Mouse (Mus musculus): Measurements from ENCODE around the gene Fmo3. TPM values are rescaled to one million over a fixed set of nuclear protein-coding genes. Genes with fewer than 3 reads are reported as not detected.

The Fmo3 gene
- total RNA-seq, 4 experiments from 2014 or later: not detected

GRCm38 (mm10) chr1:162931310-162931875 lies 52.9 kb downstream of the Fmo3 start:
- DNase-seq (ENCODE audit: low spot score in 2 of 2): no peak

DNA sequence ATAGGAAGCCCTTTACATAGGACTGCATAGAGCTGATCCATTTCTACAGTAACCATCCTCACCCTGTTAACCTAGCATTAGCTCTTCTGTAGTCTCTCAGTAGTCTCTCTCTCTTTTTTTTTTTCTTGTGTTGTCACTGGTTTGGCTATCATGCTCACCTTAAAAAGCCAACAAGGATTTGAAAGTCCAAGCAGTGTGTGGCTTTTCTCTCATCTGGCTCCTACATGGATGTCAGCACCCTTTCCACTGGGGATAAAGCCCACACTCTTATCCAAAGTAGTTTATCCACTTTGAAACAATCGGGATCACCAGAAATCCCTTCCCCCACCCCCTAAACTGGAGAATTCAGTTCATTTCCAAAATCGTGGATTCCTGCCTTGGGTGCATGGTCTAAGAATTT lies 53.7 kb downstream of the Fmo3 start:
- DNase-seq (ENCODE audit: low spot score in 2 of 2): no peak

GRCm38 (mm10) chr1:162929146-162929545 lies 55.2 kb downstream of the Fmo3 start:
- DNase-seq (ENCODE audit: low spot score in 2 of 2): no peak

- DNase-seq (ENCODE audit: low spot score in 2 of 2): no peak
Observed at GRCm38 (mm10) chr1:162925121-162925520, 59.2 kb downstream of the Fmo3 start.

DNA sequence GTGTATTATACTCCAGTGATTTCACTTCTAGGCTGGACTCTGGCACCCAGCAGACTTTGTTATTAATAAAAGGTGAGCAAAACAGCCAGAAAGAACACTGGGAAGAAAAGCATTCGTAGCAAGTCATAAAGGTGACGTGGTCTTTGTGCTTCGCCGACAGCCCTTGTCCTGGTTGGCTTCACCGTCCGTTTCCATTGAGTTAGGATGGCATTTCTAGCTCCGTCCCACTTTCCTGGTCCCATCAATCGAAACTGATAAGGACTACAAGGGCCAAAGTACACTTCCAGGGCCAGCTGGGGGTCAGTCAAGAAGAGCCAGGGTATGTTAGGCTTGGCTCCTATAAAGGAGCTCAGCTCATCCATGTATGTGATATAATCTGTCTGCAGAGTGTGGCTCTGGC lies 67.7 kb downstream of the Fmo3 start:
- DNase-seq (ENCODE audit: low spot score in 2 of 2): no peak

- DNase-seq (ENCODE audit: low spot score in 2 of 2): no peak
Observed at GRCm38 (mm10) chr1:162914932-162915556, 69.3 kb downstream of the Fmo3 start.

- DNase-seq (ENCODE audit: low spot score in 2 of 2): no peak
Observed at GRCm38 (mm10) chr1:162912085-162912484, 72.2 kb downstream of the Fmo3 start.

Other genes with a start within 250 kb of the Fmo3 start
- 10 to 100 TPM; 43.7 to 48.2 (median 44.1) TPM for gene Prrc2c, start 244.0 kb downstream of the Fmo3 start, total RNA-seq (2022)
- under 1 TPM in 1 of 4 experiments, not detected in 3; 0.15 TPM for gene Fmo4, start 170.6 kb downstream of the Fmo3 start, total RNA-seq (2022)
- gene Fmo1, start 117.9 kb downstream of the Fmo3 start, total RNA-seq (2022): 10 to 100 TPM in 3 of 4 experiments, 1 to 10 TPM in 1; 5.5 to 16.6 (median 11.4) TPM
- 10 to 100 TPM in 3 of 4 experiments, 1 to 10 TPM in 1; 5.9 to 16.7 (median 15.6) TPM for gene Fmo2, start 85.8 kb downstream of the Fmo3 start, total RNA-seq (2022)
- not detected for gene Fmo6, start 47.0 kb downstream of the Fmo3 start, total RNA-seq (2022)
- not detected for gene Mroh9, start 101.1 kb upstream of the Fmo3 start, total RNA-seq (2022)